Mouse (Mus musculus): ENCODE results near the gene Tstd2. TPM values are rescaled to one million over a fixed set of nuclear protein-coding genes. Genes with fewer than 3 reads are reported as not detected.

Tstd2 gene
- total RNA-seq (2014; fragmentation: Nextera tagmentation) (54.6 and 57.9 TPM in 2 replicates), total RNA-seq (2017) (48.2 and 51.5 TPM in 2 replicates), polyA plus RNA-seq (2012) (10.5 and 15.8 TPM in 2 replicates)

- ATAC-seq (ENCODE audit: extremely low read depth, insufficient number of reproducible peaks, low FRiP score, poor library complexity, severe bottlenecking) (peak; percentile 58; the same call in 1 of the 2 replicates), DNase-seq (ENCODE audit: low spot score) (peak; percentile 87)
- Histone ChIP-seq H3K27me3 (ENCODE audit: insufficient read depth, low read length) (no peaks in the 10 kb centered on the region), H3K4me3 (ENCODE audit: low read depth, low read length) (peak within 1 kb of the TSS; percentile 96), H3K9me3 (replicated peaks) (no peaks in the 10 kb centered on the region), H3K36me3 (replicated peaks) (peaks cover 50% of the 10 kb centered on the region), H3K4me1 (ENCODE audit: insufficient read depth, low read depth, low read length) (peaks cover 32% of the 10 kb centered on the region)
- TF ChIP-seq GATA2 (IDR thresholded peaks at IDR 0.05; ENCODE audit: borderline replicate concordance, low read depth, low read length) (no peak), GATA1 (IDR thresholded peaks at IDR 0.05; ENCODE audit: borderline replicate concordance, low read length) (no peak), POLR2AphosphoS5 (IDR thresholded peaks at IDR 0.05; ENCODE audit: insufficient replicate concordance, low read depth, low read length) (no peak), TAL1 (conservative IDR thresholded peaks at IDR 0.05; ENCODE audit: low read depth, low read length) (no peak), CTCF (IDR thresholded peaks at IDR 0.05; ENCODE audit: low read depth, low read length) (no peak)
Measured at GRCm38 (mm10) chr4:46138287-46139222, at the start of gene Tstd2, which contains the start of gene Ncbp1. Gene Tstd2 (minus strand): TSS chr4:46138694. Gene Ncbp1 (plus strand): TSS chr4:46138613.

DNA sequence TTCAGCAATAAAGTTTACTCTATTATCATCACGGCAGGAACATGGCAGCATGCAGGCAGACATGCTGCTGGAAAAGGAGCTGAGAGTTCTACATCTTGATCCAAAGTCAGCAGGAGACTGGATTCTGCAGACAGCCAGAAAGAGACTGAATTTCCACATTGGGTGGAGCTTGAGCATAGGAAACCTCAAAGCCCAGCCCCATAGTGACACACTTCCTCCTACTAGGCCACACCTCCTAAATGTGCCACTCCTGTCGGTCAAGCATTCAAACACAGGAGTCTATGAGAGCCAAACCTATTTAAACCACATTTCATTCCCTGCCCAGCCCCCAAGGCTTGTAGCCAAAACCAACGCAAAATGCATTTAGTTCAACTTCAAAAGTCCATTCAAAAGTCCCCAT lies 48.0 kb upstream of the Tstd2 start:
- ATAC-seq (ENCODE audit: extremely low read depth, insufficient number of reproducible peaks, low FRiP score, poor library complexity, severe bottlenecking) = no peak
- H3K4me1 ChIP-seq (ENCODE audit: insufficient read depth, low read depth, low read length) = no peaks in the 10 kb centered on the region
- H3K27me3 ChIP-seq (ENCODE audit: insufficient read depth, low read length) = peaks cover 6% of the 10 kb centered on the region; the same call in 1 of the 2 replicates
- no peak for DNase-seq (ENCODE audit: low spot score)
- TF ChIP-seq CTCF (IDR thresholded peaks at IDR 0.05; ENCODE audit: low read depth, low read length) (no peak), TAL1 (conservative IDR thresholded peaks at IDR 0.05; ENCODE audit: low read depth, low read length) (no peak), GATA2 (IDR thresholded peaks at IDR 0.05; ENCODE audit: borderline replicate concordance, low read depth, low read length) (no peak), POLR2AphosphoS5 (IDR thresholded peaks at IDR 0.05; ENCODE audit: insufficient replicate concordance, low read depth, low read length) (no peak), GATA1 (IDR thresholded peaks at IDR 0.05; ENCODE audit: borderline replicate concordance, low read length) (no peak)
- H3K4me3 ChIP-seq (ENCODE audit: low read depth, low read length) = no peak overlapping the region
- no peaks in the 10 kb centered on the region for H3K9me3 ChIP-seq (replicated peaks)
- peaks cover 82% of the 10 kb centered on the region for H3K36me3 ChIP-seq (replicated peaks)

DNA sequence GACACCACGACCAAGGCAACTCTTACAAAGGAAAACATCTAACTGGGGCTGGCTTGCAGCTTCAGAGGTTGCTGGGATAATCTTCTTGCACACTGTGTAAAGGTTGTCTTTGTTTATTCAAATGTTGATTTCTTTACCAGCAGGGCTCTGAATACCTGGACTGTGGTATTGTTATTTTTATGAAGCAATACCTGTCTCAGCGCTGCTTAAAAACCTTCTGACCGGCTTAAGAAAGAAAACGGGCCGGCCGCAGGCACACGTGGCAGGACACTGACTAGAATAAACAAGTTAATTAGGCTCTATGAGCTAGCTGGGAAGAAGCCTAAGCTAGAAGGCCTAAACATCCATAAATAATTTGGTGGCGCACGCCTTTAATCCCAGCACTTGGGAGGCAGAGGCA lies 47.4 kb upstream of the Tstd2 start:
- H3K36me3 ChIP-seq (replicated peaks) = peaks cover 83% of the 10 kb centered on the region
- H3K9me3 ChIP-seq (replicated peaks) = no peaks in the 10 kb centered on the region
- no peak for TF ChIP-seq CTCF (IDR thresholded peaks at IDR 0.05; ENCODE audit: low read depth, low read length)
- no peak for TF ChIP-seq TAL1 (conservative IDR thresholded peaks at IDR 0.05; ENCODE audit: low read depth, low read length)
- no peak for TF ChIP-seq GATA1 (IDR thresholded peaks at IDR 0.05; ENCODE audit: borderline replicate concordance, low read length)
- TF ChIP-seq GATA2 (IDR thresholded peaks at IDR 0.05; ENCODE audit: borderline replicate concordance, low read depth, low read length) = no peak
- TF ChIP-seq POLR2AphosphoS5 (IDR thresholded peaks at IDR 0.05; ENCODE audit: insufficient replicate concordance, low read depth, low read length) = no peak
- no peak for DNase-seq (ENCODE audit: low spot score)
- H3K4me3 ChIP-seq (ENCODE audit: low read depth, low read length) = no peak overlapping the region
- H3K4me1 ChIP-seq (ENCODE audit: insufficient read depth, low read depth, low read length) = no peaks in the 10 kb centered on the region; the same call in 1 of the 2 replicates
- H3K27me3 ChIP-seq (ENCODE audit: insufficient read depth, low read length) = peaks cover 6% of the 10 kb centered on the region; the same call in 1 of the 2 replicates
- ATAC-seq (ENCODE audit: extremely low read depth, insufficient number of reproducible peaks, low FRiP score, poor library complexity, severe bottlenecking) = no peak

DNA sequence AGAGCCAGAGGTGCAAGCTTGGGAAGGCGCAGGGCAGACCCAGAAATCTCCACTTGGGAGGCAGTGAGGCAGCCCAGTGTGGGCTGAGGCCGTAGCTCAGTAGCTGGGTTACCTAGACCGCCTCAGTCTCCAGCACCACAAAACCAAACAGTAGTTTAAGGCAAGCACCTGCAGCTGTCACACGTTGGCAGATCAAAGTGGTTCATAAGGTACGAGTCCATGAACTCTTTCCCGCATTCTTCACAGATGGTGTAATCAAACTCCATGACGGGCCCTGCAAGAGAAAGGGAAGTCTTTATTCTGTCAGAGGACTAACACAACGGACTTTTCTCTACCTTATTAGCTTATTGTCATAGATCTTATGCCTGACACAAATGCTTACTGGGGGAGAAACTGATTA lies 46.9 kb upstream of the Tstd2 start:
- peaks cover 79% of the 10 kb centered on the region for H3K36me3 ChIP-seq (replicated peaks)
- no peak for TF ChIP-seq CTCF (IDR thresholded peaks at IDR 0.05; ENCODE audit: low read depth, low read length)
- peaks cover 6% of the 10 kb centered on the region; the same call in 1 of the 2 replicates for H3K27me3 ChIP-seq (ENCODE audit: insufficient read depth, low read length)
- DNase-seq (ENCODE audit: low spot score) = no peak
- H3K9me3 ChIP-seq (replicated peaks) = no peaks in the 10 kb centered on the region
- ATAC-seq (ENCODE audit: extremely low read depth, insufficient number of reproducible peaks, low FRiP score, poor library complexity, severe bottlenecking) = no peak
- no peaks in the 10 kb centered on the region; the same call in 1 of the 2 replicates for H3K4me1 ChIP-seq (ENCODE audit: insufficient read depth, low read depth, low read length)
- H3K4me3 ChIP-seq (ENCODE audit: low read depth, low read length) = no peak overlapping the region

- DNase-seq (ENCODE audit: low spot score) = no peak
- Histone ChIP-seq H3K4me1 (ENCODE audit: insufficient read depth, low read depth, low read length) (no peaks in the 10 kb centered on the region; the same call in 1 of the 2 replicates), H3K9me3 (replicated peaks) (no peaks in the 10 kb centered on the region), H3K27me3 (ENCODE audit: insufficient read depth, low read length) (peaks cover 6% of the 10 kb centered on the region; the same call in 1 of the 2 replicates), H3K4me3 (ENCODE audit: low read depth, low read length) (no peak overlapping the region), H3K36me3 (replicated peaks) (peaks cover 83% of the 10 kb centered on the region)
- ATAC-seq (ENCODE audit: extremely low read depth, insufficient number of reproducible peaks, low FRiP score, poor library complexity, severe bottlenecking) = no peak
- TF ChIP-seq CTCF (IDR thresholded peaks at IDR 0.05; ENCODE audit: low read depth, low read length) (no peak), TAL1 (conservative IDR thresholded peaks at IDR 0.05; ENCODE audit: low read depth, low read length) (no peak), GATA1 (IDR thresholded peaks at IDR 0.05; ENCODE audit: borderline replicate concordance, low read length) (no peak), GATA2 (IDR thresholded peaks at IDR 0.05; ENCODE audit: borderline replicate concordance, low read depth, low read length) (no peak), POLR2AphosphoS5 (IDR thresholded peaks at IDR 0.05; ENCODE audit: insufficient replicate concordance, low read depth, low read length) (no peak)
Measured at GRCm38 (mm10) chr4:46182181-46182580, 43.7 kb upstream of the Tstd2 start.

DNA sequence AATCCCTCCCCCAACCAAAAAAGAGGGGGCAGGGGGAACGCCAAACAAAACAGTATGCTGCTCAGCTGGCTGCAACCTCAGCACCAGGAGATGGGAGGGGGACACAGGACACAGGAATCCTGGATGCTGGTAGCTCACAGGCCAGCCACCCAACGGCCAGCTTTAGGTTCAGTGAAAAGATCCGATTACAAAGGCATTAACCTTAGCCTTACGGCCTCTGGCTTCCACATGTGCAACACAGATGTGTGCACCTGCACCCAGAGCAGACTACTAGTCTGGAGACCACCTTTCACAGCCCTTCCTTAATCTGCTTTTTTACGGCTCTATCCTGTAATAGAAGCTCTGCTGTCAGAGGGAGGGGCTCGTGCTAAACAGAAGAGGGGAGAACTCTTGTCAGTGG lies 42.7 kb upstream of the Tstd2 start:
- DNase-seq (ENCODE audit: low spot score) (no peak), ATAC-seq (ENCODE audit: extremely low read depth, insufficient number of reproducible peaks, low FRiP score, poor library complexity, severe bottlenecking) (no peak)
- H3K4me1 ChIP-seq (ENCODE audit: insufficient read depth, low read depth, low read length) = no peaks in the 10 kb centered on the region; the same call in 1 of the 2 replicates
- TF ChIP-seq GATA2 (IDR thresholded peaks at IDR 0.05; ENCODE audit: borderline replicate concordance, low read depth, low read length) = no peak
- no peak for TF ChIP-seq POLR2AphosphoS5 (IDR thresholded peaks at IDR 0.05; ENCODE audit: insufficient replicate concordance, low read depth, low read length)
- TF ChIP-seq GATA1 (IDR thresholded peaks at IDR 0.05; ENCODE audit: borderline replicate concordance, low read length) = no peak
- H3K27me3 ChIP-seq (ENCODE audit: insufficient read depth, low read length) = peaks cover 6% of the 10 kb centered on the region; the same call in 1 of the 2 replicates
- H3K4me3 ChIP-seq (ENCODE audit: low read depth, low read length) = no peak overlapping the region
- no peaks in the 10 kb centered on the region for H3K9me3 ChIP-seq (replicated peaks)
- H3K36me3 ChIP-seq (replicated peaks) = peaks cover 90% of the 10 kb centered on the region
